Mouse (Mus musculus) E14TG2a.4 (cell line): ENCODE measurements around the gene Hoxb13.
A peak's percentile ranks its signal among the peaks of the same experiment; 100 is the strongest.

Experiments used
- H3K27me3 ChIP-seq: 2 replicates; pipeline ENCODE4 v1.6.1; 2014; ENCODE audit warnings: low read length, control low read depth; ENCODE audit not compliant: insufficient read depth
- H3K36me3 ChIP-seq: 2 replicates; pipeline ENCODE4 v1.6.1; 2014; ENCODE audit warnings: low read length, control low read depth; ENCODE audit not compliant: insufficient read depth
- H3K4me1 ChIP-seq: replicated peaks from 2 replicates; pipeline ENCODE4 v1.6.1; 2014; ENCODE audit warnings: low read depth, low read length, control low read depth
- H3K4me3 ChIP-seq: replicated peaks from 2 replicates; pipeline ENCODE4 v1.5.1; 2014; ENCODE audit warnings: mild to moderate bottlenecking, low read length
- H3K9me3 ChIP-seq: 2 replicates; pipeline ENCODE4 v1.6.1; 2014; ENCODE audit warnings: low read length, control low read depth
- CTCF ChIP-seq: conservative IDR thresholded peaks from 2 replicates; pipeline ENCODE4 v1.5.1; 2014; ENCODE audit warnings: low read length
- NANOG ChIP-seq: IDR thresholded peaks from 2 replicates; pipeline ENCODE4 v1.6.1; 2014; ENCODE audit warnings: borderline replicate concordance, low read length, mixed read lengths
- POU5F1 ChIP-seq: IDR thresholded peaks from 2 replicates; pipeline ENCODE4 v1.6.1; 2014; ENCODE audit warnings: low read length, borderline replicate concordance

Gene Hoxb13

GRCm38 (mm10) chr11:96195769-96196280 is 1.7 kb downstream of the Hoxb13 start:
- TF ChIP-seq POU5F1 (no peak), NANOG (no peak), CTCF (no peak)
- peak overlapping the region; percentile 29; the same call in 1 of the 2 replicates for H3K4me3 ChIP-seq
- H3K4me1 ChIP-seq, result peaks cover 71% of the 10 kb centered on the region
- no peaks in the 10 kb centered on the region for H3K36me3 ChIP-seq
- H3K27me3 ChIP-seq, result peaks cover 98% of the 10 kb centered on the region
- H3K9me3 ChIP-seq, result no peaks in the 10 kb centered on the region

- H3K4me1 ChIP-seq, result peaks cover 69% of the 10 kb centered on the region
- no peak for TF ChIP-seq POU5F1
- TF ChIP-seq CTCF, result peak; percentile 33
These were observed 4.5 kb downstream of the Hoxb13 start for GRCm38 (mm10) chr11:96198642-96199041.

DNA sequence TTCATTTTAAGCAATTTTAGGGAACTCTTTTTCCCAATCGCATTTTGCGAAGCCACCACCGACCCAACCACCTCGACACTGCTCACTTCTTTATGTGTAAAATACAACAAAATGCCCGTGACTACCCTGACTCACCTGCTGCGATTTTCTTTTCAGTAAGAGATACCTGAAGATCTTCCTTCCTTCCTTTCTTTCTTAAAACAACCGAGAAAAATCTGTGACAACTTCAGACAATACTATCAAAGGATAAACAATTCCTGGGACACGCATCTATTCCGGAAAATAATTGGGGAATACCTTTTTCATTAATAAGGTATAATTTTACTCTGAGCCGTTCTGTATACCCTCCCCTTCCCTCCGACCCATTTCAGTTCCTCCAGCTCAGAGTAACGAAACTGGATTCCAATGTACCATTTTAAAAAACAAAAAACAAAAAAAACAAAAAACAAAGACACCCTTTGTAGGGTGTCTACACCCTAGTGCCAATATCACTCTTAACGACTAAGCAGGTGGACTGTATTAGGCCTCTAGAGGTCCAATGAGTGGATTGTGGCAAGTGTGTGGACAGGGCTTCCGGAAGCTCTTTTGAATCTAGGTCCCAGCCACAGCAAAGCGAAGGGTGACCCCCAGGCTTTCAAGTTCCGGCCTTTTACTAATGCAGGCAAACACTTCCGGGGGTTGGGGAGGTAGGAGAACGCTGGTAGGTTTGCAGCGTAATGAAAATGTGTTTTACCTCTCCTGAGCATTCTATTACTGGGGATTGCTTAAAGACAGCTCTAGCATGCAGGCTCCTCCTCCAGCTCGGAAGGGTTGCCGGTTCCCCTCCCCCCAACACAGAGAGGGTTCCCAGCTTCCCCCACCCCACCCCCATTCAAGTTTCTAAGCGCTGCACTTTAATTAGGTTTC is 5.3 kb downstream of the Hoxb13 start:
- H3K4me1 ChIP-seq, result peaks cover 69% of the 10 kb centered on the region
- TF ChIP-seq POU5F1 (no peak), NANOG (no peak), CTCF (no peak)
- H3K36me3 ChIP-seq, result no peaks in the 10 kb centered on the region
- H3K4me3 ChIP-seq, result peak overlapping the region; percentile 64
- peaks cover 98% of the 10 kb centered on the region for H3K27me3 ChIP-seq
- no peaks in the 10 kb centered on the region for H3K9me3 ChIP-seq

More at GRCm38 (mm10) chr11:96198642-96199041, 4.5 kb downstream of the Hoxb13 start:
- H3K9me3 ChIP-seq, result no peaks in the 10 kb centered on the region
- no peaks in the 10 kb centered on the region for H3K36me3 ChIP-seq
- peaks cover 98% of the 10 kb centered on the region for H3K27me3 ChIP-seq
- H3K4me3 ChIP-seq, result no peak overlapping the region

DNA sequence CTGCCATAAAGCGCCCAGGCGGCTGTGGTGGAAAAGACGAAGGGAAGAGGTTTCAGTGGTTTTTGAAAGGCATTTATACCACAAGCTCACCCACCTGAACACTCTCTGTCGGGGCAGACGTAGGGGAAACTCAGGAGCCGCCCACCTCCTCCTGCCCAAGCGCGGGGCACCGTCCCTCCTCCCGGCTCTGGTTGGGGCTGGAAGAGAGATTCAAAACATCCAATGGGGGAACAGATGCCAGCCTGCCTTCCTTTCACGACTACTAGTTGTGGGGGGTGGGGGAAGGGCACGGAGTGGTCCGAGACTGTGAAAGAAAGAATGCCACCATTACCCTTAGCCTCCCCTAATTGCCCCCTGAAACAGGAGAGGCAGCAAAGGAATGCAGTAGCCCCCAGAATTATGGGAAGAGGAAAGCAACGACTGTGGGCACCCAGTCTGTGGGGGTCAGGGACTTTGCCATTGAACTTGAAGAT is 6.1 kb downstream of the Hoxb13 start:
- H3K27me3 ChIP-seq, result peaks cover 98% of the 10 kb centered on the region
- peak overlapping the region; percentile 64 for H3K4me3 ChIP-seq
- H3K9me3 ChIP-seq, result no peaks in the 10 kb centered on the region
- peaks cover 64% of the 10 kb centered on the region for H3K4me1 ChIP-seq
- no peaks in the 10 kb centered on the region for H3K36me3 ChIP-seq
- TF ChIP-seq CTCF, result no peak
- no peak for TF ChIP-seq NANOG
- no peak for TF ChIP-seq POU5F1

DNA sequence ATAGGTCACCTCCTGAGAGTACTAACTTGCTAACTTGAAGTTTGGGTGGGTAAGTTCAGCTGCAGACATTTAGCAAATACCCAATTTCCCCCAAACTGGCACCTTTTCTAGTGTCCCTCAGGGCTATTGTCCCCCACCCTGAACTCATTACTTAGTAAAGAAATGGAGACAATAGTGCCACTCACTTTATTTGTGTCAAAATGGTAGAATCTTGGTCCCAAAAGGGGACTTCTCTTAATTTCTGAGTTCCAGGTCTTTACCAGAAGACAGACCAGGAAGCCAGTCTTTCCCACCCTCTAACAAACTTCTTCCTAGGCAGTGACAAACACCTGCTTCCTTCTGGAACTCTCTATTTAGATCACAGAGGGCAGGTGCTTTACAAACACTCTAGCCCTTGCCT is 7.6 kb downstream of the Hoxb13 start:
- H3K9me3 ChIP-seq, result no peaks in the 10 kb centered on the region
- peaks cover 60% of the 10 kb centered on the region for H3K4me1 ChIP-seq

DNA sequence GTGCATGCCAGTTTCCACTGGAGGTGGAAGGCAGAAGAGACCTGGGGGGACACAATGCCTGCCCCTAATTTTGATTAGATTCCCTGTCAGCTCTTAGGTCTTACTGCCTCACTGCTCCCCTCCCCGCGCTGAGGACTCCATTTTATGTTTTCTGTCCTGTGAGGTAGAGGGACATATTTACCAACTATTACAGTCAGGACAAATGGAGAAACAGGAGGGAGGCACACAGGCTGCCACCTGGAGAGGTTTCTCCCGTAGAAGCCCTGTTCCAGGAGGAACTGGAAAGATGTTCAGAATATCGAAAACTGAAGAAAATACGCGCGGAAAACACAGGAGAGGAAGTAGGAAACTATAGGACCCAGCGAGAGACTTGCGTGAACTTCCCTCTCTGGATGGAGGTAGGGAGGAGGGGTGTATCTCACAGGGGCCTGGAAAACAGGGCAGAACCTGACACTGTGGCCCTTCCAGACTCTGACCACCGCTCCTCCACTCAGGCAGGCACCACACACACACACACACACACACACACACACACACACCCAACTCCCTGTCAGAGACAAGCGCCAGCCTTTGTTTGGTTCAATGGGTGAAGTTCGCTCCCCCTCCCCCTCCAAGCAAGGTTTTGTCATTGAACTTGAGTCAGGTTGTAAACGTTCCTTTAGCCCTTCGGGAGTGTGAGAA is 8.4 kb downstream of the Hoxb13 start:
- Histone ChIP-seq H3K36me3 (no peaks in the 10 kb centered on the region), H3K4me1 (peaks cover 60% of the 10 kb centered on the region), H3K4me3 (peak overlapping the region; percentile 57; the same call in 1 of the 2 replicates), H3K9me3 (no peaks in the 10 kb centered on the region), H3K27me3 (peaks cover 97% of the 10 kb centered on the region)
- TF ChIP-seq NANOG (no peak; the same call in 1 of the 2 replicates), CTCF (no peak), POU5F1 (no peak)

More for the DNA sequence above, 7.6 kb downstream of the Hoxb13 start:
- H3K36me3 ChIP-seq, result no peaks in the 10 kb centered on the region
- H3K4me3 ChIP-seq, result no peak overlapping the region
- TF ChIP-seq CTCF, result no peak
- TF ChIP-seq NANOG, result no peak
- no peak for TF ChIP-seq POU5F1
- H3K27me3 ChIP-seq, result peaks cover 97% of the 10 kb centered on the region

- Histone ChIP-seq H3K4me3 (peak overlapping the region; percentile 57), H3K9me3 (no peaks in the 10 kb centered on the region), H3K36me3 (no peaks in the 10 kb centered on the region), H3K4me1 (peaks cover 60% of the 10 kb centered on the region), H3K27me3 (peaks cover 97% of the 10 kb centered on the region)
- no peak for TF ChIP-seq CTCF
- no peak for TF ChIP-seq POU5F1
- no peak for TF ChIP-seq NANOG
These were observed 9.2 kb downstream of the Hoxb13 start for GRCm38 (mm10) chr11:96203182-96203788.

DNA sequence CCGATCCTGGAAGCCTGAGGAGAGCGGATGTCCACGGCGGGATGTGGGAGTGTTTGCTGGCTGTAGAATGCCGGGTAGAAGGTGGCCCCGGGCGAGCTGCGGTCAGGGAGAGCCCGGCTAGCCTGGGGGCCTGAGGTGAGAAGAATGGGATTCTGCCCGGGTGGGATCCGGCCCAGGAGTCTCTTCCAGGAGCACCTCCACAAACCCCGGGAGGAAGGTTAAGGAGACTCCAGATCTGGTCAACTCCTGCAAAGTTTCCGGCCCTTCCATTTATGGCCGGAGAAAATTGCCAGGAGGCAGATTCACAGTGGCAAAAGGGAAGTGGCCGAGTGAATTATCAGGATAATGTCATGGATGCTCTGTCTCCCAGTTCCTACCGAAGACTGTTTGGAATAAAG is 9.7 kb downstream of the Hoxb13 start:
- H3K4me1 ChIP-seq, result peaks cover 59% of the 10 kb centered on the region
- H3K9me3 ChIP-seq, result no peaks in the 10 kb centered on the region
- TF ChIP-seq CTCF (no peak), NANOG (no peak), POU5F1 (no peak)

More for the DNA sequence above, 9.7 kb downstream of the Hoxb13 start:
- Histone ChIP-seq H3K27me3 (peaks cover 99% of the 10 kb centered on the region), H3K36me3 (no peaks in the 10 kb centered on the region), H3K4me3 (peak overlapping the region; percentile 57)
